Mouse (Mus musculus) granulocyte monocyte progenitor cell, adult 5-6 weeks (primary cell): ENCODE results near the gene Clcn7. TPM values are rescaled to one million over a fixed set of nuclear protein-coding genes. Genes with fewer than 3 reads are reported as not detected.
"Not testable (repeated sequence)": the region's sequence is repeated elsewhere in the genome, so short reads cannot be mapped to it uniquely, and the experiment has no call there.

Experiments used
- ATAC-seq: replicated peaks from 2 replicates; pipeline ENCODE4 v1.8.0; 2016; ENCODE audit warnings: mild to moderate bottlenecking, moderate TSS enrichment, inconsistent platforms; ENCODE audit not compliant: poor library complexity, severe bottlenecking
- total RNA-seq, 2 experiments: library from RNA; stranded (forward) in 1 of 2; stranded (reverse) in 1 of 2; fragments of 200-712, 200-1000 nt in 1 of 2; fragments of >200 nt in 1 of 2; fragmentation: Nextera tagmentation in 1 of 2; gene quantifications; 2 replicates each; pipeline ENCODE4 v1.2.3; 2014 to 2017

Clcn7 gene
- total RNA-seq, 2 experiments from 2014 or later, result 12.1 to 12.6 TPM

DNA sequence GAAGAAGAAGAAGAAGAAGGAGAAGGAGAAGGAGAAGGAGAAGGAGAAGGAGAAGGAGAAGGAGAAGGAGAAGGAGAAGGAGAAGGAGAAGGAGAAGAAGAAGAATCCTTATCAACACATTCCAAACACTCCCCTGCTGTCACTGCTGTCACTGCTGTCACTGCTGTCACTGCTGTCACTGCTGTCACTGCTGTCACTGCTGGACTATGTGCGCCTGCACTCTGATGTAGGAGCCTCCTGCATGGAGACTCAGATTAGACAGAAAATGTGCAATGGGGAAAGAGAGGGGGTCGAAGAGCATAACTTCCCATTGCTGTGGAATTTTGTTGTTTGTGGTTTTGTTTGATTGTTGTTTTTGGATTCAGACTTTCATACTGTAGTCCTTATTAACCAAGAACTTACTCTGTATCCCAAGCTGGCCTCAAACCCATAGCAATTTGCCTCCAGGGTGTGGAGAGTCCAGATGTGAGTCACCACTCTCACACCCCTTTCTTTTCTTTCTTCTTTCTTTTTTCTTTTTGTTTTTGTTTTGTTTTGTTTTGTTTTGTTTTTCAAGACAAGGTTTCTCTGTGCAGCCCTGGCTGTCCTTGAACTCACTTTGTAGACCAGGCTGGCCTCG is 7.6 kb upstream of the Clcn7 start:
- not testable (repeated sequence) for ATAC-seq

DNA sequence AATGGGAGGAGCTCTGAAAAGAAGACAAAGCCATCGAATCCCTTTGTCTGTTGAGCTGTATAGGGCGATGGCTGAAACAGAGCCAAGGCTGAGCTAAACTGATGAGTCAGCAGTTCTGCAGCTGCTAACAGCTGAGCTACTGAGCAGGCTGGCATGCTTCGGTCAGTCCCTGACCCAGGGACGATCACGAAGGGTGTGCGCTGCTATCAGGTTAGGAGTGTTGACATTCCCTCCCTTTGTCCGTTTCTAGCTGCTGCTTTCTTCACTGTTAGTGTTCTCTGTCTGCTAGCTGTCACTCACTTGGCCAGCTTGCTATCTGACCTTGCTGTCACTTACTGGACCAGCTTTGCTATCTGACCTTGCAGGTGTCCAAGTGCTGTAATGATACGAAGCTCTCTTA is 6.1 kb upstream of the Clcn7 start:
- ATAC-seq, result no peak

DNA sequence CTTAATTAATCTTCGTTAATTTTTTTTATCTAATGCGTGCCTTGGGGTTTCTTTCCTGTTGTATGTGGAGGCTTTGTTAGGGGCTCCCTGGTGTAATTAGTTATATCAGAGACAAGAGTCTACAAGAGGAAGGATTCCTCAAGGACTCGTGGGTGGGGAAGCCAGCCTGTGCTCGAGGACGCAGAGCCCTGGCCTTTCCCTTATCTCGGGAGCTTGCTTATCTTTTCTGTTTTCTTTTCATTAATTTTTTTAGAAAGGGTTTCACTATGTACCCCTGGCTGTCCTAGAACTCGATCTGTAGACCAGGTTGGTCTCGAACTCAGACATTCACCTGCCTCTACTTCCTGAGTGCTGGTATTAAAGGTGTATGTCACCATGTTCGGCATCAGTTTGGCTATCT is 5.5 kb upstream of the Clcn7 start:
- ATAC-seq, result no peak

DNA sequence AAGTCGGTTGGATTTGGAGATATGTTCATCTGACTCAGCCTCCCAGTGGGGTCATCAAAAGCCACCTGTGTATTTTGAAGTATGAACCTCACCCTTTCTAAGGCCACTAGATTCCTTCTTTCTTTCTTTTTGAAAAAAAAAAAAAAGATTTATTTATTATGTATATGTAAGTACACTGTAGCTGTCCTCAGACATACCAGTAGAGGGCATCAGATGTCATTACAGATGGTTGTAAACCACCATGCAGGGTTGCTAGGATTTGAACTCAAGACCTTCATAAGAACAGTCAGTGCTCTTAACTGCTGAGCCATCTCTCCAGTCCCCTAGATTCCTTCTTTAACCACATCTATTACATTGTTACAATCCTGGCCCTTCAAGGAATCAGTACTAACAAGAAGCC is 3.1 kb upstream of the Clcn7 start:
- no peak for ATAC-seq

DNA sequence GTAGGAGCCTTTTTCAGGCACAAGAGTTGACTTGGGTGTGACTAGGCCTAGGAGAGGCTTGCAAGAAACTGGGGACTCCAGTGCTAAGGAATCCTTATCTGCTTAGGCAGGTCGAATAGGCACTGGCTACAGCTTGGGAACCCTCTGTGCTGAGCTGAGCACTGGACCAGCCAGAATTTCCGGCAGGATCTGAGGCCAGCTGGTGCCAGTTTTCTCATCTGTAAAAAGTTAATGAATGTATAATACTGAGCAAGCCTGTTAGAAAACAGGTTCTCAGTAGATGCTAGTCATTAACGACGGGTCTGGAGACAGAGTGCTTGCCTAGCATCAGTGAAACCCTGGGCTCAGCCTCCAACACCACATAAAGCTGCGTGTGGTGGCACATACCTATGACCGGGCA is 2.4 kb downstream of the Clcn7 start:
- no peak for ATAC-seq

DNA sequence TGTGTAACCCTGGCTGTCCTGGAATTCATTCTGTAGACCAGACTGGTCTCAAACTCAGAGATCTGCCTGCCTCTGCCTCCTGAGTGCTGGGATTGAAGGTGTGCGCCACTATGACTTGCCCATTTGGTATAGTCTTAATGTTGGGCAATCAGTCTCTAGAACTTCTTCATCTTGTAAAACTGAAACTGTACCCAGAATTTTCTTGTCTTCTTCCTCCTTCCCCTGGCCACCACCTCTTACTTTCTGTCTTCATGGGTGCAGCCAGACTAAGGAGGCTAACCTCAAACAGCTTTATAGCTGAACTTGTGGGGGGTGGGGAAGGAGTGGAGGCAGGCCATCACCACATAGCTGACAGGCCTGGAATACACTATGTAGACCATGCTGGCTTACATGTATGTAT is 5.6 kb downstream of the Clcn7 start:
- peak; percentile 77 for ATAC-seq

DNA sequence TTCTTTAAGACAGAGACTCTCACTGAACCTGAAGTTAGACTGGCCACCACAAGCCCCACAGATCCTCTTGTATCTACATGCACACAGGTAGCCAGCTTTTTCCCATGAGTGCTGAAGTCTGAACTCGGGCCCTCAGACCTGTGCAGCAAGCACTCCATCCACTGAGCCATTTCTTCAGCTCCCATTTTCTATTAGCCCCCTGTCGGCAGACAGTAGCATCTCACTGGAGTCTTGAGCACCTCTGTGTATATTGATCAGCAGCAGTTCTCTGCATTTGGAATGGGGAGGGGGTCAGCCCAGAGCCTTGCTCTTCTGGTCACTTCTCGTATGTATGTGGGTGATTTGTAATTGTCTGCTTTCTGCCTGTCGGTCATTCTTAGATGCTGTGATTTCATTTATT is 6.8 kb downstream of the Clcn7 start:
- no peak for ATAC-seq

DNA sequence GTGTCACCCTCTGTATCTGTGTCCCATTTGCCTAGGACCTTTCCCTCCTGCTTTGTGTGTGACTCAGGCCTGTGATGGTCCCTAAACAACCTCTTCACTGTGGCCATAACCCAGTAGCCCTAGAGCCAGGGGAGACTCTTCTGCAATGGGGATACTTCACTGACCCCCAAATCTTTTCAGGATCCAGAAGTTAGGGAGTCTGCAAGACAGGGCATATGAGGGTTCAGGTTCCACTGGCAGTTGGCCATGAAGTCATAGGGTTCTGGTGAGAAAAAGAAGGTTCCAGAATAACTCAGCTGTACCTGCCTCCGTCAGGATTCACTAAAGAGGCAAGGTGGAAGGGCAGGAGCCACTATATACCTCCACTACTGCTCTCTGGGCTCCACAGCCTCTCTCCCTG is 29.0 kb downstream of the Clcn7 start, which contains the start of gene Ccdc154:
Ccdc154 (plus strand) TSS at position 301 of the 400 bp plus-strand sequence.
- no peak for ATAC-seq

DNA sequence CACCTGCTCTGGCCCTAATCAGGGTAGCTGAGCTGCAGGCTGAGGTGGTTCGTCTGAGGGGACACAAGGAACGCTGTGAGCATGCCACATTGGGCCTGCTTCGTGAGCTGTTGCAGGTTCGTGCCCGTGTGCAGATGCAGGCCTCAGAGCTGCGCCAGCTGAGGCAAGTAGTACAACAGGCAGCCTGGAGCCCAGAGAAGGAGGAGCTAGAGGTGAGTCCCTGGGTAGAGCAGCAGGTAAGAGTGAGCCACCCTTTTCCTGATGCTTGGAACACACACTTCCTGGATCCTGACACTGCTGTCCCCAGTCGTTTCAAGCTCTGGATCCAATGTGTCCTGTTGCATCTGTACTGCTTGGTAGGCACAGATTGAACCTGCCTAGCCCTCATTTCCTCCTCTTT is 30.2 kb downstream of the Clcn7 start:
- no peak for ATAC-seq

DNA sequence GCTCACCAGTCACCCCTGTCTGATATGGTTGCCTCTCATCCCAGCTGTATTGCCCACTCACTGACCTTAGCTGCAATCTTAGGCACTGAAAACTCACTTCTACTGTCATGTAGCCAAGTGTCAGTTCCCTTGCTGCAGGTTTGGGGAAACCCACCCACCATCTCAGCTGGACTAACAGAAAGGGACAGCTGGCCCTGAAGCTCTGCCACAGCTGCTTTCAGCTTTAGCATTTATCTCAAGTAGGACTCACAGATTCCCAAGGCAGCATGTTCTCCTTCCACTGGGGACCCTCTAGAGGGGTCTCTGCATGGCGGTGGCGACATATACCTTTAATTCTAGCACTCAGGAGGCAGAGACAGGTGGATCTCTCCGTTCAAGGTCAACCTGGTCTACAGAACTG is 31.6 kb downstream of the Clcn7 start:
- no peak for ATAC-seq

DNA sequence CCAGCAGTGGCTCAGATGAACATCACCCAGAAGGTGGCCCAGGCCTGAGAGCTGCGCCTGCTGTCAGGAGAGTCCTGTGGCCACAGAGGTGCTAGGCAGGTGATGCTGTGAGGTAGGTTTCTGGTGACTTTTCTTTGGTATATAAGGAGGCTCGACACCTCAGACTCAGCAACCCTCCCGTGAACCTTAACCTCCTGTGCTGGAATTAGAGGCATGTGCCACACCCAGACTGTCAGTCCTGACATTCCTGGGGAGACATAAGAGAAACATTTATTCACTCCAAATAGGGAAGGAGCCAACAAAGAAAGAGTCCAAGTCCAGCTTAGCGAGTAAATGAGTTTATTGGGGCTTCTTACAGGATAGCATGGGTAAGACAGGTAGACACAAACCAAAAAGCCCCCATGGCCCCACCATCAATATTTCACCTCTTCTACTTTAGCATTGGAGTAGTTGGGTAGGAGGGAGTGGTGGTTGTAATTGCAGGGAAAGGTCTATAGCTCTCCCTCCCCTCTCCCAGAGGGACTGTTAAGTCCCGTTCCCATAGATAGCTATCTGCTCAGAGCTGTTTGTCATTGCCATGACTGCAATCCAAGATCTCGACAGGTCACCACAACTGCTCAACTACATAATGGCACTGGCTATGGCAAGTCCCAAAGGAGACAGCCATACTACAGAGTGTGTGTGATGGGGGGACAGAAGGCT is 32.9 kb downstream of the Clcn7 start:
- ATAC-seq, result no peak

DNA sequence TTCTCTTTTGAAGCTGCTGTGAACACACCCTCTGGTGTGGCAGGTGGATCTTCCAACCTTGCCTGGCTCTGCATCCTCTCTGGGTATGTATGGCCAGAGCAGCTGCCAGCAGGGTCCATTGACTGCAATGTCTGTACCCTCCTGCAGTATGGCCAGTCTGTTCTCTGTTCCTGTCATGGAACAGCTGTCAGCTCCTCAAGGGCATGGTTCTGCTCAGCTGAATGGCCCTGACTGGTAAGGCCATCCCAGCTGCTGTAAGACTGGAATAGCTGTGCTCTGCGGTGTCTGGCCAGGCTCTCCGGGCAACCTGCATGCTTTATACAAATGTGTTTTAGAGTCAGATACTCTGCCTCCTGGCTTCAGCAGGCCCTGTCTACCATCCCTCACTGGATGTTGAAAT is 36.5 kb downstream of the Clcn7 start:
- no peak for ATAC-seq

DNA sequence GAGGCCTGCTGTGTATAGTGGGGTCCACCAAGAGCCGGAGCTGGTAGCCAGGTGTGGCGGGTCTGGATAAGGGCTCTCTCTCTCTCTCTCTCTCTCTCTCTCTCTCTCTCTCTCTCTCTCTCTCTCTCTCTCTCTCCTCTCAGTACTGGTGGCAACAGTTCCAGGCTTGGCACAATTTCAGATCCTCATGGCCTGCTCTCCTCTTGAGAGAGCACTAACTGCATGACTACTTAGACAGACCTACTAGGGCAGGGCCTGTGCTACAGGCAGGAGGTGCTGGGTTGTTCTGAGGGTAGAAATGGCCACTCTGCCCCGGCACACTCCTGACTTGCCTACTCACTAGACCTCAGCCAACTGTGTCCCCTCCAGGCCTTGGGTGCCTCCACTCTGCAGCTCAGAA is 39.4 kb downstream of the Clcn7 start:
- ATAC-seq, result no peak

DNA sequence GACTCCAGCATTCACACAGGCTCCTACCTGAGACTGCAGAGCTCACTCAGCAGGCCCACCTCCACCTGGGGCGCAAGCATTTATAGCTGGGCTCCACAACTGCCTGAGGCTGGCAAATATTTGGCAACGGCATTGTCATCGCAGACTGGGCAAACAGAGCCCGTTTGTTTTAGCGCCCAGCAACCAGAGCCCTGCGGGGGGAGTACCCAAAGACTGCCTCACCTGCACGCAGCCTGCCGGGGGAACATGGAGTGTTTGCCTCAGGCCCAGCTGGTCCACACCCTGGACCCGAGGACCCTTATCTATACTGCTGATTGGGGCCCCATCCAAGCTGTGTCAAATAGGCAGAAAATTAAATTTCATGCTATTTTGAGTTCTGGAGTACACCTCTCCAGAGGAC is 42.2 kb downstream of the Clcn7 start, which contains the start of gene Gm38655:
Gm38655 (minus strand) TSS at position 61 of the 400 bp plus-strand sequence.
- ATAC-seq, result no peak

DNA sequence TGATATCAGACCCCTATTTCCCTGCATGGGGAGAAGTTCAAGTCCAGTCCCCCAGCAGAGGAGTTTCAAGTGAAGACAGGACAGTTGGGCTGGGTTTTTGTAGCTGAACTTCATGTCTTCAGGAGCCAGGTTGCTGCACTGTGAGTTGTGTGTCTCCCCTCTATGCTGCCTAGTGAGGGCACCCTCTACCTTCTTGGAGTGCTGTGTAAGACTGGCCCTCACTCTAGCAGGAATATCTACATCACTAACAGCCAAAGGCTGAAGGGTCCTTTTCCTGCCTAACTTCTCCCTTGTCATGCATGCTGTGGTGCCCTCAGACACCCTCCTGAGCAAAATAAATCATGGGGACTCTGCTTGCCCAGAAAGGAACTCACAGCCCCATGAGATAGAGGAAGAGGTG is 50.0 kb downstream of the Clcn7 start:
- ATAC-seq, result no peak

DNA sequence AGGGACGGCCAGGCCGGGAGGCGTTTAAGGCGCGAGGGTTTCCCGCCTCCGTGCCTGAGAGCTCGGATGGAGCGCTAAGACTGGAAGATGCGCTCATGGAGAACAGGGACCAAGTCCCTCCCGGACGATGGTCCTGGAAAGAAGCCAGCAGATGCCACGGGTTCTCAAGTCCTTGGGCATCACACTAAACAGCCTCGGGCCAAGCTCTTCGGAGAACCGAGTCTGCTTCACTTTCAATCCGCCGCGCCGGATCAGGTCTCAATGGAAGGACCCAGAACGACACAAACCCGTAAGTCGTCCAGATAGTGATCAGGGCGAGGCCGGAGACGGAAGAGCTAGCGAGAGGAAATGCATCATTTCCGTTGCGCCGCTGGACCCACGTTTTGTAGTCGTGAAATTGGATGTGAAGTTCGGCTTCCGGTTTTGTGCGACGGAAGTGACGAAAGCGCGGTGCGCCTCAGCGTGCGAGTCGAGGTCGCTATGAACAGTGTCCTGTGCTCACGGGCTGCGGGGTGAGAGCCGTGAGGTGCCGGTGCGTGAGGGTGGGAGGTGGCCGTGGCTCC is 51.0 kb downstream of the Clcn7 start, which contains the start of gene BC003965:
BC003965 (plus strand) TSS at position 426 of the 563 bp plus-strand sequence.
- ATAC-seq, result peak; percentile 81

DNA sequence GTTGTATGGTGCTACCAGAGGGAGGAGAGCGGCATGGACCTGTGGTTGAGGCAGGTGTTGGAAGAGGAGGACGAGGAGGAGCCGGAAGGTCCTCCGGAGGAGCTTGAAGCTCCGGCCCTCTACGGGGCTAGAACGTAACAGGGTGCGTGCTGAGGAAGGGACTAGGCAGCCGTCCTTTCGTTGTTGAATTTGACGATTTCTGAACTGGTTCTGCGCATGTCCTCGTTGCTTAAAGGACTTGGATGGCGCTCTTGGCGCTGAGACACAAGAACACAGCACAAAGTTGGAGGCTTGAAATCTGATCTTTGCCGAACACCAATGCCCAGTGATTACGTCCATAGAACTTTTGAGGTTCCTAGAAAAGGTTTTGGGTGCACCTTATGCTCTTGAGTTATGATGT is 51.8 kb downstream of the Clcn7 start:
- peak; percentile 10; the same call in 1 of the 2 replicates for ATAC-seq

DNA sequence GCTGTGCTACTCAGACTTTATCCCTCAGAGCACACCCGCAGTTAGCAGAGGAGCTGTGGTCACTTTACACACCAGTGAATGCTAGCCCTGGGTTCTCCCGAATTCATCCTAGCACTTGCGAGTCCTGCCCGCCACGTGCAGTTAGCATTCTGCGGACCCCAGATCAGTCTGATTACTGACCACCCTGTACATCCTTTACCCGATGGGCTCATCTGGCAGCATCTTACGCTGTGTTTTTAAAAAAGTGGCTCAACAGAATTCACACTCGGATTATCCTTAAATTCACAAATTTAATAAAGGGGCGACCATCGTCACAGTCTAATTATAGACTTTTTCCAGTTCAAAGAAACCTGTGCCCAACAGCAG is 54.6 kb downstream of the Clcn7 start:
- no peak for ATAC-seq

DNA sequence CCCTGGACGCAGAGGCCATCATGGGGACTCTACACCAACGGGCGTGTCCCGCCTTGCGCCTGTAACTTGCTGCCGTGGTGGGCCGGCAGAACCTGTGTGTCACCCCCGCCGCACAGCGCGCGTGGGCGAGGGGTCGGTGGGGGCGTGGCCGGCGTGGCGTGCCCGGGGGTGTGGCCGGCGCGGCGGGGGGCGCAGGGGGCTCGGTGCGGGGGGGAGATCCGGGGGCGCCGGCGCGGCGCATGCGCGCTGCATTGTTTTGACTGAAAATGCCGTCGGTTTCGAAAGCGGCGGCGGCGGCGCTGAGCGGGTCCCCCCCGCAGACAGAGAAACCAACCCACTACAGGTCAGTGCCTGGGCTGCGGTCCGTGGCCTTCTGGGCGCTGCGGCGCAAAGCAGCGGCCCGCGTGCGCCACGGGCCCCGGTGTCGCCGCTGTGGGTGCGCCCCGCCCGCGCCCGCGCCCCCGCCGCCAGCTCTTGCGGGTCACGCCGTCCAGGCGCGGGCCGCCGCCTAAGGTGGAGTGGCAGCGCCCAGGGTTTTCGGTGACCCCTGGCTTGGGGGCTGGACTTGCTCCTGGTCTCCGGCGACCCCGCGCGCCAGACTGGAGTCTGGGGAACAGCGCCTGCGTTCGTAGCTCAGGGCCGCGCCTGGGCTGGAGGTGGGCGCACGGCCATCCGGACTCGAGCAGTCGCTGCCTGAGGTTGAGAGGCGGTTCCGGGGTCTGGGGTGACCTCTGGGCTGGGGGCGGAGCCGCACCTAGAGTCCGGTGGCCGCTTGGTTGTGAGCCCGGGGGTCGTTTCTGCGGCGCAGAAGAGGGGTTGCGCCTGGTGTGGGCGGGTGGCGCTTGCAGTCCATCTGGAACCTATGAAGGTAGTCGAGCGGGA is 55.2 kb downstream of the Clcn7 start, which contains the start of gene Unkl:
Unkl (plus strand) TSS at position 248 of the 882 bp plus-strand sequence.
- ATAC-seq, result peak; percentile 38

DNA sequence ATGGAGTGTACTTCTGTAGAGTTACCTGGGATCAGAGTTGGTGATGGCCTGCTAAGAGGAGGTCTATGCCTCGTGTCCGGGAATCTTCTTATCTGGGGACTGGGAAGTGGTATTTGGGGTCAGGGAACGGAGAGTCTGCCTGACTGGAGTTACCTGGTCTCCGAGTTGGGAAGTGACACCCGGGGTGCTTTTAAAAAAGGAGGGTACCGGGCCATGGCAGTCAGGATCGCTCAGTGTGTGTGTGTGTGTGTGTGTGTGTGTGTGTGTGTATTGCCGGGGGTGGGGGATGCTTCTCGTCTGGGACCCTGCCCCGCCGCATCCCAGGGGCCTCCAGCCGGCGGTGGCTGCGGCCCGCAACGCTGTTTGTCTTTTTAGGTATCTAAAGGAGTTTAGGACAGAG is 55.9 kb downstream of the Clcn7 start:
- no peak for ATAC-seq

DNA sequence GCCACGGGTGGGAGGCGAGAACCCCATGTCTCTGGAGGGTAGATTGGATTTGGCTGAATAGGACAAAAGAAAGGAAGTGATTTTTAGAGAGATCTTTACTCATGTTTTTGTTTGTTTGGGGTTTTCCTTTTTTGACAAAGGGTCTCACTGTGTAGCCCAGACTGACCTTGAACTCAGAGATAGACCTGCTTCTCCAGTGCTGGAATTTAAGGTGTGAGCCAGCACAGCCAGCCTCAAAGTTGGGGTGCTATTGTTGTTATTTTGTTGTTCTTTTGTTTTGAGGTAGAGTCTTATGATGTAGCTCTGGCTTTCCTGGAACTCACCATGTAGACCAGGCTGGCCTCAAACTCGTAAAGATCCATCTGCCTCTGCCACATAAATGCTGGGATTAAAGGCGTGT is 69.2 kb downstream of the Clcn7 start:
- no peak for ATAC-seq
